Mouse (Mus musculus): ENCODE results near the gene AC153137.1. TPM values are rescaled to one million over a fixed set of nuclear protein-coding genes. Genes with fewer than 3 reads are reported as not detected.
"Not testable (repeated sequence)": the region's sequence is repeated elsewhere in the genome, so short reads cannot be mapped to it uniquely, and the experiment has no call there.

The AC153137.1 gene
- not detected for polyA plus RNA-seq (2017; shearing (Covaris generic))

- ATAC-seq, result not testable (repeated sequence)
These were observed at the start of gene AC153137.1 for GRCm38 (mm10) chr1:30977868-30978267. Gene AC153137.1 (minus strand): TSS chr1:30977968.

- ATAC-seq, result no peak
These were observed 45.4 kb upstream of the AC153137.1 start for GRCm38 (mm10) chr1:31023173-31023572.

GRCm38 (mm10) chr1:31019283-31019682, 41.5 kb upstream of the AC153137.1 start:
- no peak for ATAC-seq

- ATAC-seq, result no peak
These were observed 39.6 kb upstream of the AC153137.1 start for GRCm38 (mm10) chr1:31017377-31017776.

- no peak for ATAC-seq
These were observed 38.3 kb upstream of the AC153137.1 start for GRCm38 (mm10) chr1:31016068-31016467.

- no peak for ATAC-seq
These were observed 37.5 kb upstream of the AC153137.1 start for GRCm38 (mm10) chr1:31015261-31015660.

- ATAC-seq, result not testable (repeated sequence)
These were observed 529 bp downstream of the AC153137.1 start for GRCm38 (mm10) chr1:30977239-30977638.

- no peak for ATAC-seq
These were observed 26.0 kb downstream of the AC153137.1 start for GRCm38 (mm10) chr1:30951795-30952194.

GRCm38 (mm10) chr1:30950456-30950835, 27.3 kb downstream of the AC153137.1 start:
- ATAC-seq, result no peak

GRCm38 (mm10) chr1:30949710-30950455, 27.9 kb downstream of the AC153137.1 start:
- ATAC-seq, result peak; percentile 91

GRCm38 (mm10) chr1:30948950-30949639, 28.7 kb downstream of the AC153137.1 start:
- ATAC-seq, result peak; percentile 5

- ATAC-seq, result no peak
These were observed 29.3 kb downstream of the AC153137.1 start for GRCm38 (mm10) chr1:30948361-30948949.

- ATAC-seq, result no peak
These were observed 32.6 kb downstream of the AC153137.1 start for GRCm38 (mm10) chr1:30945136-30945535.

GRCm38 (mm10) chr1:30940571-30940970, 37.2 kb downstream of the AC153137.1 start:
- ATAC-seq, result no peak

GRCm38 (mm10) chr1:30938392-30938791, 39.4 kb downstream of the AC153137.1 start:
- no peak for ATAC-seq

GRCm38 (mm10) chr1:30937396-30937965, 40.3 kb downstream of the AC153137.1 start:
- no peak for ATAC-seq

- no peak for ATAC-seq
These were observed 41.3 kb downstream of the AC153137.1 start for GRCm38 (mm10) chr1:30936488-30936887.

GRCm38 (mm10) chr1:30930823-30931222, 46.9 kb downstream of the AC153137.1 start:
- ATAC-seq, result no peak

GRCm38 (mm10) chr1:30930194-30930593, 47.6 kb downstream of the AC153137.1 start:
- ATAC-seq, result no peak

All from activated CD4-positive, CD25-positive, alpha-beta regulatory T cell, adult 4 months (primary cell).